Mouse (Mus musculus) forebrain, postnatal 0 days (tissue): ENCODE data around the gene Fkbp1b. TPM values are rescaled to one million over a fixed set of nuclear protein-coding genes. Genes with fewer than 3 reads are reported as not detected.
A peak's percentile ranks its signal among the peaks of the same experiment; 100 is the strongest.
"Not testable (repeated sequence)": the region's sequence is repeated elsewhere in the genome, so short reads cannot be mapped to it uniquely, and the experiment has no call there.

Source experiments
- ATAC-seq: fragments of 200-750 bp; cut with Nextera tagmentation; 2 replicates; pipeline ENCODE4 v1.8.0; 2017; ENCODE audit warnings: mild to moderate bottlenecking, moderate library complexity
- DNase-seq: peaks from one replicate; pipeline ENCODE4 v3.0.0-alpha.2; 2015
- H3K27ac ChIP-seq: fragments of 300-500 bp; sonication (generic); 2 replicates; pipeline ENCODE4 v1.5.1; 2014; ENCODE audit warnings: low read depth, mild to moderate bottlenecking, antibody characterized with exemption, low read length, moderate library complexity, mixed read lengths
- H3K27me3 ChIP-seq: fragments of 300-500 bp; sonication (generic); 2 replicates; pipeline ENCODE4 v1.6.1; 2014; ENCODE audit warnings: mild to moderate bottlenecking, low read length, mixed read lengths; ENCODE audit not compliant: insufficient read depth
- H3K36me3 ChIP-seq: fragments of 300-500 bp; sonication (generic); 2 replicates; pipeline ENCODE4 v1.6.1; 2014; ENCODE audit warnings: mild to moderate bottlenecking, moderate library complexity; ENCODE audit not compliant: insufficient read depth
- H3K4me1 ChIP-seq: fragments of 300-500 bp; sonication (generic); 2 replicates; pipeline ENCODE4 v1.6.1; 2014; ENCODE audit warnings: antibody characterized with exemption; ENCODE audit not compliant: insufficient read depth
- H3K4me2 ChIP-seq: fragments of 300-500 bp; sonication (generic); 2 replicates; pipeline ENCODE4 v1.6.1; 2014; ENCODE audit warnings: low read depth, mild to moderate bottlenecking, moderate library complexity
- H3K4me3 ChIP-seq: fragments of 300-500 bp; sonication (generic); 2 replicates; pipeline ENCODE4 v1.5.1; 2014; ENCODE audit warnings: low read depth, low read length, mixed read lengths
- H3K9ac ChIP-seq: fragments of 300-500 bp; sonication (generic); 2 replicates; pipeline ENCODE4 v1.6.1; 2014; ENCODE audit warnings: mild to moderate bottlenecking
- H3K9me3 ChIP-seq: fragments of 300-500 bp; sonication (generic); 2 replicates; pipeline ENCODE4 v1.6.1; 2016; ENCODE audit warnings: low read length
- CTCF ChIP-seq: sonication (generic); IDR thresholded peaks from 2 replicates; pipeline ENCODE4 v1.5.1; 2016; ENCODE audit warnings: antibody characterized with exemption, control low read depth, low read depth
- WGBS: fragments of 180-500 bp; shearing (Covaris S2); extraction: QIAGEN DNeasy Blood & Tissue Kit; methylation state at CpG from one replicate; pipeline ENCODE4 v1.1.7; 2014; 5-methylcytosine and 5-hydroxymethylcytosine counted together
- polyA plus RNA-seq: library from polyadenylated mRNA; unstranded; fragments of >200 nt; fragmentation: Nextera tagmentation; extraction: Ambion mirVana; gene quantifications from 2 replicates; pipeline ENCODE4 v1.2.1, GENCODE M21; 2015
- total RNA-seq: library from RNA; depleted of rRNA; stranded (reverse); fragments of >200 nt; gene quantifications from 2 replicates; pipeline ENCODE4 v1.2.3, GENCODE M21; 2014

Fkbp1b gene
- total and polyA plus RNA-seq, 2 experiments from 2014 or later = 67.9 to 122 TPM

- no peaks in the 10 kb centered on the region for H3K9me3 ChIP-seq
- no peak for DNase-seq
- WGBS = 75% methylated on average over 3 of the region's 3 CpGs
- no peaks in the 10 kb centered on the region for H3K27me3 ChIP-seq
- no peaks in the 10 kb centered on the region for H3K4me1 ChIP-seq
- no peak overlapping the region for H3K9ac ChIP-seq
- H3K4me3 ChIP-seq = no peak overlapping the region
- peaks cover 47% of the 10 kb centered on the region for H3K36me3 ChIP-seq
- no peak for ATAC-seq
- no peak overlapping the region for H3K27ac ChIP-seq
- no peak for TF ChIP-seq CTCF
- H3K4me2 ChIP-seq = no peak overlapping the region
Measured at GRCm38 (mm10) chr12:4827256-4827655, 14.1 kb downstream of the Fkbp1b start.

GRCm38 (mm10) chr12:4817361-4818101 is 23.9 kb downstream of the Fkbp1b start, which contains the start of gene Sf3b6:
Sf3b6 (plus strand) TSS chr12:4817544.
- Histone ChIP-seq H3K9ac (peak within 1 kb of the TSS; percentile 76), H3K36me3 (peaks cover 20% of the 10 kb centered on the region; the same call in 1 of the 2 replicates), H3K27me3 (no peaks in the 10 kb centered on the region), H3K9me3 (no peaks in the 10 kb centered on the region), H3K4me3 (peak within 1 kb of the TSS; percentile 91), H3K27ac (peak within 1 kb of the TSS; percentile 91), H3K4me1 (peaks cover 10% of the 10 kb centered on the region), H3K4me2 (peak within 1 kb of the TSS; percentile 80)
- DNase-seq (peak; percentile 98), ATAC-seq (peak; percentile 99)
- WGBS = 2% methylated on average over 49 of the region's 49 CpGs
- no peak for TF ChIP-seq CTCF

- Histone ChIP-seq H3K36me3 (peaks cover 16% of the 10 kb centered on the region; the same call in 1 of the 2 replicates), H3K9ac (peak overlapping the region; percentile 76), H3K4me3 (peak overlapping the region; percentile 91), H3K27me3 (no peaks in the 10 kb centered on the region), H3K4me1 (peaks cover 10% of the 10 kb centered on the region), H3K9me3 (no peaks in the 10 kb centered on the region), H3K4me2 (peak overlapping the region; percentile 80), H3K27ac (peak overlapping the region; percentile 91)
- peak; percentile 54 for DNase-seq
- peak; percentile 50 for ATAC-seq
- WGBS = 6% methylated on average over 24 of the region's 24 CpGs
- TF ChIP-seq CTCF = no peak
Measured at GRCm38 (mm10) chr12:4816680-4817360, 24.6 kb downstream of the Fkbp1b start.

- Histone ChIP-seq H3K4me2 (no peak overlapping the region), H3K27me3 (no peaks in the 10 kb centered on the region), H3K4me1 (peaks cover 9% of the 10 kb centered on the region), H3K9me3 (no peaks in the 10 kb centered on the region), H3K36me3 (no peaks in the 10 kb centered on the region), H3K4me3 (no peak overlapping the region), H3K27ac (no peak overlapping the region), H3K9ac (no peak overlapping the region)
- no peak for ATAC-seq
- TF ChIP-seq CTCF = no peak
- DNase-seq = no peak
- 88% methylated on average over 4 of the region's 4 CpGs for WGBS
Measured at GRCm38 (mm10) chr12:4813636-4814035, 27.8 kb downstream of the Fkbp1b start.

GRCm38 (mm10) chr12:4811705-4812104 is 29.7 kb downstream of the Fkbp1b start:
- 70% methylated on average over 3 of the region's 3 CpGs for whole genome bisulfite sequencing
- no peak overlapping the region for H3K4me3 ChIP-seq
- no peaks in the 10 kb centered on the region for H3K27me3 ChIP-seq
- no peak overlapping the region for H3K9ac ChIP-seq
- no peaks in the 10 kb centered on the region for H3K4me1 ChIP-seq
- DNase-seq (no peak), ATAC-seq (no peak)
- no peaks in the 10 kb centered on the region for H3K9me3 ChIP-seq
- no peak overlapping the region for H3K4me2 ChIP-seq
- H3K36me3 ChIP-seq = no peaks in the 10 kb centered on the region
- TF ChIP-seq CTCF = no peak
- no peak overlapping the region for H3K27ac ChIP-seq

GRCm38 (mm10) chr12:4811036-4811435 is 30.4 kb downstream of the Fkbp1b start:
- no peaks in the 10 kb centered on the region for H3K36me3 ChIP-seq
- no peak overlapping the region for H3K9ac ChIP-seq
- no peaks in the 10 kb centered on the region for H3K4me1 ChIP-seq
- no peak overlapping the region for H3K27ac ChIP-seq
- no peaks in the 10 kb centered on the region for H3K9me3 ChIP-seq
- no peak for TF ChIP-seq CTCF
- H3K27me3 ChIP-seq = no peaks in the 10 kb centered on the region
- DNase-seq = no peak
- no peak overlapping the region for H3K4me3 ChIP-seq
- 82% methylated on average over 4 of the region's 4 CpGs for WGBS
- ATAC-seq = no peak
- H3K4me2 ChIP-seq = no peak overlapping the region

GRCm38 (mm10) chr12:4797471-4797870 is 43.9 kb downstream of the Fkbp1b start:
- not testable (repeated sequence) for H3K4me3 ChIP-seq, H3K9ac ChIP-seq, H3K36me3 ChIP-seq, H3K27me3 ChIP-seq, ATAC-seq, H3K4me1 ChIP-seq, H3K27ac ChIP-seq, H3K4me2 ChIP-seq, H3K9me3 ChIP-seq, DNase-seq
- WGBS = 79% methylated on average over 6 of the region's 6 CpGs
